Mouse (Mus musculus) bone marrow macrophage, adult 2 months (primary cell): ENCODE results near the gene Soga1.

Source experiments
- CTCF ChIP-seq: IDR thresholded peaks from 2 replicates; pipeline ENCODE4 v1.5.1; 2012; ENCODE audit warnings: low read depth, mild to moderate bottlenecking, low read length, moderate library complexity
- POLR2A ChIP-seq: IDR thresholded peaks from 2 replicates; pipeline ENCODE4 v1.6.1; 2012; ENCODE audit warnings: mild to moderate bottlenecking, low read depth, low read length, borderline replicate concordance

DNA sequence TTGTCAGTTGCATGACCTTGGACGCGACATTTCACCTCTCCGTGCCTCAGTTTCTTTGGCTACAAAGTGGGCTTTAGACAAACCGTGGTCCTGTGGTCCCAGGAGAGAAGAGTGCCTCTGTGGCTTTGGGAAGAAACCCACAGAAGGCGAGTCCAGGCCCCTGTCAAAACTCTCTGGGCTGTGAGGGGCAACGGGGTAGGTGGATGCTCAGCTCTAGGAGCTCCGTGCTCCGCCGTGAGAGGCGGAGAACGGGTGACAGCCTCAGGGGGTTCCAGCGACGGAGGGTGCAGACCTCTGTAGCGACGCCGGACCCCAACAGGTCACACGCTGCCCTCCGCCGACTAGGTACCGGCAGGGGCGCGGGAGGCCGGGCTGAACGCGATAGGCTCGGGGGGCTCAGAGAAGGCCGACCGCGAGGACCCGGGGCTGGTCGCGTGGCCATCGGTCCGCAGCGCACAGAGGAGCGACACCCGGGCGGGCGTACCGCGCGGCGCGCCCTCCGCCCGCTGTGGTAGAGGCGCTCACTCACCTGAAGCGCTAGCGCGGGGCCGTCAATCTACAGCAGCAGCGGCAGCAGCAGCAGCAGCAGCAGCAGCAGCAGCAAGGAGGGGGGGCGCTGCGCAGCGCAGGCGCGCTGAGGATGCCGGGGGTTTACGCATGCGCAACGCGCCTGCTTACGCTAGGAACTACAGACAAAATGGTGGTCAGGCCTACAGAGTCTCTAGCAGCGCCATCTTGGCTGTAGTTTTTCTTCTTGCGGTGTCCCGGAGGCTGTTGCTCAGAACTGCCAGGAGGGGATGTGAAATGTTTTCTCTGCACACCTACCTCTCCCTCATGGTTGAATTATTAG is 87.4 kb downstream of the Soga1 start, which contains the start of gene Ndrg3:
- TF ChIP-seq CTCF = no peak
- no peak for TF ChIP-seq POLR2A
